Mouse (Mus musculus) urinary bladder, postnatal 10 days (tissue): ENCODE measurements at regions not wholly inside any gene's neighbourhood (a gene's known extent, or its start where the extent isn't known, plus 50 kb on each side); places are given as distances from the start of the nearest gene placed in this dataset.
"Not testable (repeated sequence)": the region's sequence is repeated elsewhere in the genome, so short reads cannot be mapped to it uniquely, and the experiment has no call there.

ENCODE experiments used
- DNase-seq: peaks from one replicate; pipeline ENCODE4 v3.0.0; 2022; ENCODE audit warnings: low spot score

DNA sequence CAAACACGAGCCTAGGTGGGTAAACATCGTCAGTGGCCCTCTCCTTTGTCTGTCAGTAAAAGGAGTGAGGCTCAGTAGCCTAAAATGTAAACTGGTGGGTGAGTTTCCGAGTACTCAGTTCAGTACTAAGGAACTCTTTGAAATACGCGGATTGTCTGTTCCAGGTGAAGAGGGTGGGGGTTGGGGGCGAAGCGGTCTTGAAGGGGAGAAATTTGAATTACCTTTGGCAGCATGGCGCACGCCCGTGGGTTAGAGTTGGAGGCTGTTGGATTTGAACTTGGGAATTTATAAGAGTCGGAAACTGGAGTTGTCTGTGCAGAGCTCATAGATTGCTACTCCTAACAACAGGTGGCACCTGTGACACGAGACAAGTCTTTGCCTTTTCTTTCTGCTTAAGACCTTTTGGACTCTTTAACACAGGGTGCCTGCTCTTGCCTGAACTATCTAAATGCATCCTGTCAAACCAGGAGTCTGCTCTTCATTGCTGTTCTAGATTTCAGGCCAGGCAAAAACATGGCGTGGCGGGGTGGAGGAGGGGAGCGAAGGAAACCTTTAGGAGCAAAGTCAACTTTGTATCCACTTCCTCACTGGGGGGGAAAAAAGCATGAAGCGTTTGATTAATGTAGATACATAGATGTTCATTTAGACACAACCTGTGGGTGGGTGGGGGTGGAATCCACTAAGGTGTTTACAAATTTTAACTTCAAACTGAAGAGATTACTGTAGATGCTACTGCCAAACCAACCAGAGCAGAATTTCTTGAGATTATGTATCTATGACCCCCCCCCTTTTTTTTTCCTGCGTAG lies 89.0 kb upstream of the Rpl34 start:
- DNase-seq = no peak

DNA sequence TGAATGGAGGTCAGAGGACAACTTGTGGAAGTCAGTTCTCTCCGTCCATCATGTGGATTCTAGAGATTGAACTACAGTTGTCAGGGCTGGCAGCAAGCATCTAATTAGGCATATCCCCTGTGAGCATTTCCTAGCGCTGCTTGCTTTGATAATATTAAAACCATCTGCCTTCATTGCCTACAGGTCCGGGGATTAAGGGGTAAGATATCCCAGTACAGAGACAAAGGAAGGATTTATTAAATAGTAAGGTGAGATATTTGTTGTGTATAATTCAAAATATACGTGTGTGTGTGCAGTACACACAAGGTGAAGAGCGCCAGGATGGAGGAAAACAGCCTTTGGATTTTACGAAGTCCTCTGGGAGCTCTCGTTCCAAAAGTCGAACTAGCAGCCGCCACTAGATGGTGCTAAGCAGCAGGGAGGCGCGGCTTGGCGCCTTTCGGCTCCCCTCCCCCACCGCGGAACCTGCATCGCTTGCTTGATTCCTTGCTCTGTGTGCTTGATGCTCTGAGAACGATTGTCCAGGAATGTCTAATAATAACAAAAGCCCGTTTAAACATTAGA lies 88.4 kb upstream of the Rpl34 start:
- DNase-seq = peak; percentile 52

DNA sequence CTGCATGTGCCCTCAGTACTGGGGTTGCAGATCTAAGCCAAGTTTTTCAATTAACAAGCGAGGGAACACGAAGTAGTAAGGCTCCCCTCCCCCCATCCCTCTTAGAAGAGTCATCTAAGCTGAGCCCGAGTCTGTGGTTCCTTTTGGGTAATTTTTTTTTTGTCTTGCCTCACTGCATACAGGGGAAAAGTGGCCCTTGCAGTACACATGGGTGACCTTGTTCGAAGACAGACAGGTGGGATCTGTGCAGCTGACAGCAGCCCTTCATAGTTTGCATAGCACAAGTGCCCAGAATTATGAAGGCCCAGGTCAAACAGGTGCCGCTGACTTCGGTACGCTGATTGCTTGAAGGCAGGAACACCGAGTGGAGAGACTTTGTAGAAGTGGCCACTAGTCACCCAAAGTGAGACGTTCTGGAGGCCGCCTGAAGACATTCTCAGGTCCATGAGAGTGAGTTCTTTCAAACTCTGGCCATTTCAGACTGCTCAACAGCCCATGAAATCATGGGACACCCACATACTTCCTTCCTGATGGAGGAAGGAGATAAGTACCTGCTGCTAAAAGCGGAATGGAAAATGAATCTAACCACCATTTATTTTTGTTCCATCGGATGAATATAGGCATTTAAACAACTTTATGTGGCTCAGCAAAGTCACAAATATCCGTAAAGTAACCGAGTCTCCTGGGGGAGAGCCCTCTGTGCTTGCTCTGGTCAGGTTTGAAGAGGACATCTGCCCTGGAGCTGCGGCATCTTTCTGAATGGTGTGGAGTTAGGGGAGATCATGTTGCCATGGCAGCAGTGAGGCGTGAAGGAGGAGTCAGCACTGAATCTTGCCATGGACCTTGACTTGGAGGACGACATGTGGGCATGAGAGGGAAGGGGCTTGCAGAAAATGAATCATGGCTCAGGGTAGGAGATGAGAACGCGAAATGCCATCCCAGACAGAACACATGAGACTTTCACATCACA lies 79.8 kb upstream of the Rpl34 start:
- no peak for DNase-seq

- DNase-seq = no peak
These were observed 75.1 kb upstream of the Rpl34 start for GRCm38 (mm10) chr3:130805345-130805744.

DNA sequence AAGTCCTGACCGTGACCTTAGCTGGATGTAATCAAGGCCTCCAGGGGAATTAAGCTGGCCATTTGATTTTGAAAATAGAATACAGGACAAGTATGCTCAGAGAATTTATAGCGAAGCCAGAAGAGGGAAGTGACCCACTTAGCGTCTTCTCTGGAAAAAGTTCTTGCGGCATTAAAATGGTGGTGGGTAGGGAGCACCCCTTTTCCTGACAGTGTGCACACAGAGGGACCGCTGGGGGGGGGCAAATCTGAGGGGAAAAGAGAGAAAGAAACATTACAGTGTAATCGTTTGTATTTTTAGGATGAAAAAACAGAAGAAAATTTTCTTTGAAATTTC lies 74.1 kb upstream of the Rpl34 start:
- DNase-seq = no peak

DNA sequence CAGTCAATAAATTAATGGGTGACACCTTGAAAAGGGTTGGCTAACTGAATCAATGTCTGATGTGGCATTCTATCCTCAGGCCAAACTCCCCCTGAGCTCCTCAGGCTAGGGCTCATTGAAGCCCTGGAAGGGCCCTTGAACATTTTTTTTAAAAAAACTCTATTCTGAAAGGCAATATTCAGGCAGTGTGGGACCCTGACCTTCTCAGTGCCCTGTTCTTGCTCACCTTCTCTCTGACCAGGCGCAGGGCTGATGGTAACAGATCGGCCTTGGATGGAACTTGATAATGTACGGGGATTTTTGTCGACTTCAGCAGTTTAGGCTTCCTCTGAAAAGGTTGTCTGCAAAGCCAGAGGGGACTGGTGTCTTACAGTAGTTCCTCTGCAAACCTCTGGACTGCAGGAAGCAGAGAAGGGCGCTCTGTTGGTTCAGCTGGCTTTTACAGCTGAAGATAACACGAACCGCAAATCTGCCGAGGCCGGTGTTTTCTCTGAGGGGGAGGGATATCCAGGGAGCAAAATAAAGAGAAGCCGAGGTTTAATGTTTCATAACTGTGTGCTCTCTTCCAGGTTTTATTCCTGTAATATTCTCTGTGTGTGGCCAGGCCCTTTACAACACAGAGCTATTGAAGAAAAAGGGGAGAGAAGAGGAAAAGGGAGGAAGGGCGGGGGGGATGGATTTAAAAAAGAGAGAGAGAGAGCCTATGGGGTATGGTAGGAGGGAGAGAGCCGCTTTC lies 73.6 kb upstream of the Rpl34 start:
- no peak for DNase-seq

DNA sequence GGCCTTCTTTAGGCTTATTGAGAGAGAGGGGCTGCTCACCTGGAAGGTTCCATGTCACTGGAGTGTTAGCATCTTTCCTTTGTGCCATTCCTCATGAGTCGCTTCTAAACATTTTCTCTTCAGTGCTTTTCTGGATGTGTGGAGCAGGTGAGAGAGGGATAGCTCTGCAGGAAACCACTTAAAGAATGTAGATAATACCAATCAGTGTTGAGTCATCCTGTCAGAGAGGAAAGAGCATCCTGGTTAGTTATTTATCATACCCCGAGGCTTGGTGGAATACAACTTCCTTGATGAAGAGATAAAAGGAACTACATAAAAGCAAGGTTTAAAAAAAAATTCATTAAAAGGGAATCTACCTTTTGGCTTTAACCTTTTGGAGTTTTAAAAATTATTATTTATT lies 69.8 kb upstream of the Rpl34 start:
- no peak for DNase-seq

DNA sequence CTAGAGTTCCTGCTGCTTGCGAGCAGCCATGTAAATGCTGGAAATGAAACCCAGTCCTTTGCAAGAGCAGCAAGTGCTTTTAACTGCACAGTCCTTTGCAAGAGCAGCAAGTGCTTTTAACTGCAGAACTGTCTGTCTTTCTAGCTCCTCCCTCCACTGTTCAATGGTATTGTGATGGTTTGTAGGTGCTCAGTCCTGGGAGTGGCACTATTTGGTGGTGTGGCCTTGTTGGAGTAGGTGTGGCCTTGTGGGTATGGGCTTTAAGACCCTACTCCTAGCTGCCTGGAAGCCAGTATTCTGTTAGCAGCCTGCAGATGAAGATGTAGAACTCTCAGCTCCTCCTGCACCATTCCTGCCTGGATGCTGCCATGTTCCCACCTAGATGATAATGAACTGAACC lies 67.8 kb upstream of the Rpl34 start:
- DNase-seq = not testable (repeated sequence)

DNA sequence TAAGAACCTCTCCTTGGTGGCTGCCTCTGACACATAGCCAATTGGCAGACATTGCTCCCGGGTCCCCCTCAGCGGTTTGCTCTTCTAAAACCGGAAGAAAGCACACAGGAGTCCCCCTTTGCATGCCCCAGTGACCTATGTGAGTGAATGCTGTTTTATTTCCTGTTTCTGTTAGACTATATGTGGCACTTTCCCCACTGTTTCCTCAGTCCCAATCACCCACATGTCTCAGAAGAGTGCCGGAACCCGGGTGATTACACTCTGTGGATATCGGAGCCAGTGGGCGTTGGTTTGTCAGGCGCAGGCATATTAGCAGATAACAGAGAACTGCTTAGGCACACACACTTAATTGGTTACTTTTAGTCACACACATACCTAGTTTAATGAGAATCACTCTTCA lies 66.3 kb upstream of the Rpl34 start:
- DNase-seq = no peak

DNA sequence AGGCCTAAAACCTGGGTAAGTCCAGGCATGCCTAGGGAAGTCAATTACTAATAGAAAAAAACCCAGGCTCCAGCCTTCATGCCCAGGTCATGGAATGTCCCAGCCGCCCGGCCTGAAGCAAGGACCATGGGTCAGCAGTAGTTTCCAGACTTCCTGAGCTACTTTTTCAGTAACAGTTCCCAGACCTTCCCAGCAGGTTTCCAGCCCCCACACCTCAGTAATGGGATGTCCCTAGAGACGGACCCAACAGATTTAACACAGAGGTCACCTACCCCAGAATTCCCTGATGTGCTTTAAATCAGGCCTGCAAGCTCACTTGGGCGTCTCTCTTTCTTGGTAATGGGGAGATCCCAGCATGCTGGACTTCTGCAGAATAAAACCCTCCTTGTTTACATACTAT lies 65.2 kb upstream of the Rpl34 start:
- no peak for DNase-seq

DNA sequence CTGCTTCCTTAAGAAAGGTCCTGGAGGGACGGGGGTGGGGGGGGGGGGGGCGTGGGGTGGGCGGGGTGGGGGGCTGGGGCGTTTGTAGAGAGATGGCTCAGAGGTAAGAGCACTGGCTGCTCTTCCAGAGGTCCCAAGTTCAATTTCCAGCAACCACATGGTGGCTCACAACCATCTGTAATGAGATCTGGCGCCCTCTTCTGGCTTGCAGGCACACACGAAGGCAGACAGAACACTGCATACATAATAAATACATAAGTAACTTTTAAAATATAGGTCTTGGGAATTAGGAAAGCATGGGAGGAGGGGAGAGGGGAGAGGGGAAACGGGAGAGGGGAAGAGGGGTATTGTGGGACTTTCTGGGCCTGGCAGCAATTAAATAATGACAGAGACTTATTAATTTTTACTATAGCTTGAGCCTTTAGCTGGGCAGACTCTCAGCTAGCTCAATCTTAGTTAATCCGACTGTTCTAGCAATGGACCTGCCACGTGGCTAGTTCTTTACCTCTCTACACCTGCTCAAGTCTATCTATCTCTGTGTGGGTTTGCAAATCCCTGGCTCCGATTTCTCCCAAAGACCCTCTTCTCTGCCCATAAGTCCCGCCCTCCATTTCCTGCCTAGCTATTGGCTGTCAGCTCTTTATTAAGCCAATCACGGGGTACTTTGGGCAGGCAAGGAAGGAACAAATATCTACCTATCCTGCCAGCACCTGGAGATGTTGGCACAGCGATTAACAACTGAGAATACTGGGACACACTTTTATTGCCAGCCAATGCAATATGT lies 64.1 kb upstream of the Rpl34 start:
- no peak for DNase-seq

DNA sequence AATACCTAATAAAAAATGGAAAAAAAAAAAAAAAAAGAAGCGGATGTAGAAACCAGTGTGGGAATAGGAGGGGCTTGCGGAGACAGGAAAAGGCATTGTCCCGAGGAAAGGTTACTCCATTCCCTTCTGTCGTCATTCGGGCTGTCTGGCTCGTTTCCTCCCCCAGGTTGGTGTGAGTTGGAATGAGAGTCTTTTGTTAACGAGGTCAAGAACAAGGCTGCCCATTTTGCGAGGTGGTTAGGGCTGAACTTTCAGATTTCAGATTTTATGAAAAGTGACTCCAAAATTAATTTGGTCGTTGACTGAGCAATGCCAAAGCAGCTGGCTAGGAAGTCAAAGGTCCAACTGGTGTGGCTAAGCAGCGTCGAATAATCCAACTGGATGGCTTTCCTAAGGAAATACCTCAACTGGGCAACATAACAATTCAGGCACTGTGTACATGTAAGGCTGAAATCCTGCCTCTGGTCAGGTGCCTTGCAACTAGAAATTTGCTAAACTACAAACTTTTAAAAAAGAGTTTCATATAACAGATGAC lies 50.6 kb upstream of the Rpl34 start:
- DNase-seq = no peak
